Mouse (Mus musculus) induced T-regulatory cell, adult 2 months (primary cell): ENCODE data around the gene Gm5134.
"Not testable (repeated sequence)": the region's sequence is repeated elsewhere in the genome, so short reads cannot be mapped to it uniquely, and the experiment has no call there.

Experiments
- DNase-seq: peaks from one replicate; pipeline ENCODE4 v3.0.0-alpha.2; 2012; ENCODE audit warnings: low read depth

Gm5134 gene

DNA sequence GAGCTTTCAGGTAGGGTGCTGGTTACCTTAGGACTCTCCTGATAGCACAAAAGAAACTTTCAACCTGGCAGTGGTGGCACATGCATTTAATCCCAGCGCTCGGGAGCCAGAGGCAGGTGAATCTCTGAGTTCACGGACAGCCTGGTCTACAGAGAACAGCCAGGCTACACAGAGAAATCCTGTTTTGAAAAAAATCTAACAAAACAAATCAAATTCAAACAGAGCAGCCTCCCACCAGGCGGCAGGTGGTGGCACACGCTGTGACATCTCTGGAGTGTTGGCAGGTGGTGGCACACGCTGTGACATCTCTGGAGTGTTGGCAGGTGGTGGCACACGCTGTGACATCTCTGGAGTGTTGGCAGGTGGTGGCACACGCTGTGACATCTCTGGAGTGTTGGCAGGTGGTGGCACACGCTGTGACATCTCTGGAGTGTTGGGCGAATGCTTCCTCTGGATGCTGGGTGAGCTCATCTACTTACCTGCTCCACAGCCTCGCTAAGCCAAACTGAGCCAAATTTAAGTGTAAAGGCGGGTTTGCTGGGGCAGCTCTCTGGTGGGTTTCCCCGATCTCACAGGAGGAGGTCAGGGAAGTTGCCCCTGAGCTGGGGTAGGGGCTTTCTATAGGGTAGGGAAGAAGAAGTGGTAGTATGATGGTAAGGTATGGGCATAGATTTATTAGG, 40.4 kb downstream of the Gm5134 start:
- DNase-seq: not testable (repeated sequence)

DNA sequence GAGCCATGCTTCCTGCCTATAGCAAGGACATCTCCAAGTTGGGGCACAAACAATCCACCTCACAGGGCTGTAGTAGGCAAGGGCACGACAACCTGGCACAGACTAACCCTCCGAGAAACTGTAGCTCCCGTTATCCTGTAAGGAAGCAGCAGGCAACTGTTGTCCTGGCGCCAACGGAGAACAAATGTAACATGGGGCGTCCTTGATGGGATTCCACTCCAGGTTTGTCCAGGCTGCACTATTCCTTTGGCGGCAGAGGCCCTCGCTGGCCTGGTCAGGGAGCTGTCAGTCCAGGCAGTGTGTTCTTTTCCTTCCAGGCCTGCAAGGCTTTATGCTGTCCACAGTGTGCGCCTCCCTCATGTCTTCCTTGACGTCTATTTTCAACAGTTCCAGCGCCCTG, 41.1 kb downstream of the Gm5134 start:
- DNase-seq: no peak

DNA sequence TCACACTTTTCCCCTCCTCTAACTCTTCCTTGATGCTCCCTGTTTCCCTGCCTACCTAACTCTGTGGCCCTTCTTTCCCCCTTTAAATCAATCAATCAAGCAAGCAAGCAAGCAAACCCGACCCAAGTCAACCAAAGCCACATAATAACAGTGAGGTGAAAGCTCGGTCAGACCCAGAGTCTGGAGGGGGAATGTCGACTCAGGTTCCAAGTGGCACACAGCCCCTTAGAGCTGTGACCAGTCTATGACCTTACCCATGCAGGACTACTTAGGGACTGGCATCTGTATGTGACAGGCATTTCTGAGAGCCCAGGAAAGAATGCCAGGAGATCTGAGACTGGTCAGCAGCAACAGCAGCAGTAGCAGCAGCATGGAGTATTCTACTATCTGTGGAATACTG, 42.0 kb downstream of the Gm5134 start:
- no peak for DNase-seq

DNA sequence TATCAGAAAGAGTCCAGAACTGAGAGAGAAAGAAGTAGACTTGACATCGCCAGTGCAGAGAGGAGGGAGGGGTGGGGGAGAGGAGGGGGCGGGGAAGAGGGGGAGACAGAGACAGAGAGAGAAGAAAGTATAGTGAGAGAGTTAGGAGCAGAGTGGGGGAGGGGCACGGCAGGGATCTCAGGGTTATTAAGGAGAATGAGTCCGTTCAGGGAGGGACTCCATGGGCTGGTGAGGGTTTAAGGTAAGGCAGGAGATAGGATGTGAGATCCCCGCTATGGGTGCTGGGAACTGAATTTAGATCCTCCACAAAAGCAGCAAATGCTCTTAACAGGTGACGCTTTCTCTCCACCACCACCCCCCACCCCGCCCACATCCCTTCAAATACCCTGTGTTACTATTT, 46.8 kb downstream of the Gm5134 start:
- DNase-seq: no peak

DNA sequence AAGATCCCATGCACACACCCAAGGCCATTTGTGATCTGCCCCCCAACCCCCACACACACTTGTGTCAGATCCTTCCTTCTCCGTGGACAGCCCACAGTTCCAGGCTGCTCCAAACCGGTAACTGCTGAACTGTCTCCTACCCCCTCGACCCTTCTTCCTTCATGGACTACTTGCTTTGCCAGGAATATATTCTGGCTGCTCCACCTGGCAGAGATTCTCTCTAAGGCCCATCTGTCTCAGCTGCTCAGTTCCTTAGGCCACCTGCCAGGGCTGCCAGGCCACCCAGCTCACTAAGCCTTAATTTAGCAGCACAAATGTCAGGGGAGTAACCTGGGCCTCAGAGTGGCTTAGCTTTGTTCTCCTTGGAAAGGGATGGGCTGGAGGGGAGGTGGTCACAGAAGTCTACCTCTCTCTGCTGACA, 47.8 kb downstream of the Gm5134 start:
- no peak for DNase-seq

DNA sequence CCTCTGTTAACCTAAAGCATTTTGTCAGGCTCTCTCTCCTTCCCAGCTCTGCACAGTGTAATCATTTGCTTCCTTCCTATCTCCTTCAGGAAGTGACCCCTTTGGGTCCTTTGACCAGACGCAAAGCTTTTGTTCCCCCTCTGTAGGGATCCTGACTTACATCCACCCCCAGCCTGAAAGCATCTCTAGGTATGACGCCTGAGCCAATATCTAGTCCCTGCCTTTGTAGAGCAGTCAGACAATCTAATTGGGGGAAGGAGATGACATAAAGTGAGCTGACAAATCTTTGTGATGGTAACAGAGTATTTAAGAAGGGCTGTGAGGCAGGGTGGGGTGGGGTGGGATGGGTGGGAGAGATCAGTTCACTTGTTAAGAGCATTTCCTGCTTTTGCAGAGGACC, 48.3 kb downstream of the Gm5134 start:
- no peak for DNase-seq

DNA sequence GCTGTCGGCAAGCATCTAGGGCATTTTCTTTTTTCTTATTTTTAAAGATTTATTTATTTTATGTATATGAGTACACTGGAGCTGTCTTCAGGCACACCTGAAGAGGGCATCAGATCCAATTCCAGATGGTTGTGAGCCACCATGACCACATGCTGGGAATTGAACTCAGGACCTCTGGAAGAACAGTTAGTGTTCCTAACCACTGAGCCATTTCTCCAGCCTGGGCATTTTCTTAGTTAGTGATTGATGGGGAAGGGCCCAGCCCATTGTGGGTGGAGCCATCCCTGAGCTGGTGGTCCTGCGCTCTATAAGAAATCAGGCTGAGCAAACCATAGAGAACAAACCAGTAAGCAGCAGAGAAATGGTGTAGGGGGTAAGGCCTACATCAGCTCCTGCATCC, 48.9 kb downstream of the Gm5134 start:
- DNase-seq: no peak

DNA sequence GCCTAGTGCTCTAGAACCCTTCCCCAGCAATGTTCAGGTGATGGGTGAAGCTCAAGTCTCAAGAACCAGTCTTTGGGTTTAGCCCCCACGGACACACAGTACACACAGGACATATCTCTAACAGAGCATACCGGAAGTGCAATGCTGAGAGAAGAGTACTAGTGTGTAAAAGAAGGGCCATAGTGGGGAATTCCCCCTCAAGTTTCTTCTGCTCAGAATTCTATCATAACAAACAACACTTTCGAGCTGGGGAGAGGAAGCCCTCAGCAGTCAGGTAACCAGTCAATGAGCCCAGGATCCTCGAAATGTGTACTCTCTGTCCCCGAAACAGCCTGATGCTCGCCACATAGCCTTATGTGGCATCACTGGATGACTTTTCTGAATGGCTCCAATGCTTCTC, 52.1 kb downstream of the Gm5134 start:
- DNase-seq: peak; percentile 73

DNA sequence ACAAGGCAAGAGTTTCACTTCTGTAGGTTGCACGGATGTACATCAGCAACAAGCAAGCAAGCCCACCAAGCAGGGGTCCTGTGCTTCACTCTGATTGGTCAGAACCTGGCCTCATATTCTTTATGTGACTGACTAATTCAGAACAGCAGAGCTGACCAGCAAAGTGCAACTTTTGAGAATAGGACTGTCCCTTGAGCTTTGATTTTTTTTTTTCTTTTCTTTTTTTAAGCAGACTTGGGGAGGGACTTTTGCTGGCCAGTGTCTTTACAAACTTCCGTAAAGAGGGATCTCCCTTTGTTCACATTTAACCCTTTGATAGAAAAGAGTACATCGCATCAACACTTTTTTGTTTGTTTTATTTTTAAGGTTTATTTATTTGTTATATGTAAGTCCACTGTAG, 55.5 kb downstream of the Gm5134 start:
- no peak for DNase-seq

DNA sequence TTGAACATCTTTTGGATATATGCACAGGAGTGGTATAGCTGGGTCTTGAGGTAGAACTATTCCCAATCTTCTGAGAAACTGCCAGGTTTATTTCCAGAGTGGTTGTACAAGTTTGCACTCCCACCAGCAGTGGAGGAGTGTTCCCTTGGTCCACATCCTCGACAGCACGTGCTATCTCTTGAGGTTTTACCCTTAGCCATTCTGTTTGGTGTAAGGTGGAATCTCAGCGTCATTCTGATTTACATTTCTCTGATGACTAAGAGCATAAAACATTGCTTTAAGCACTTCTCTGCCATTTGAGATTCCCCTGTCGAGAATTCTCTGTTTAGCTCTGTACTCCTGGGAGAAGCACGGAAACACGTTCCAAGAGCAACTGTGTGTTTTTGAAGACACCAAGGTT, 58.6 kb downstream of the Gm5134 start:
- no peak for DNase-seq

DNA sequence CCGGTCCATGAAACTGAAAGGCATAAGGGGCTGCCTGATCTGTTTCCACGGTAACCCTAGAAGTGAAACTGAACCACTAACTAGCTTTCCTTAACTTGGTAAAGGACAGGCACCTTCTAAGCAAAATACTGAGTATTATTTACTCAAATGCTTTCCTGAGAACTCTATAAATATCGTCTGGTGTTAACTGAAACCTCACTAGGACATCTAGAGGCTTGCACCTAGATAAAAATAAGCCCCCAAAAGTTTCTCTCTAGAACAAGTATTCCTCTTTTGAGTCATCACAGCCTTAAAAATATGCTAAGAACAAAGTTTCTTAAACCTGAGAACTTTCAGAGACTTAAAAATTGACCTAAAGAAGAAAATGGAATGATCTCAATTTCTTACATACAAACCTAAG, 62.6 kb downstream of the Gm5134 start:
- peak; percentile 33 for DNase-seq

DNA sequence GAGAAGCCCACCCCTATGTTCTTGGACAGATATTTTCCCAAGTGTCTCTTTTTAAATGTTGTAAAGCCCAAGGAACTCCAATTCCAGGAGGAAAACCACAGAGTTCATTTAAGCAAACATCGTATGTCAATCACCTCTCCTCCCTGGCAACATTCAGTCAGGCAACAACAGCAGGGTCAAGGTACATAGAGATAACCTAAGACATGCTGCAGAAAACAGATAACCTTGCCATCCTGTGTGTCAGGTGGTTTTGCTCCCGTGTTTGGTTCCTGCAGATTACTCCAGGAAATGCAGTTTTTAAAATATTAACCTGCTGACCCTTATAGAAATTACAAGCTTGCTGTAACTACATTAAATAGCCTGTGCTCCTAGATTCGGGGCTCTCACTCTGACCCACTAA, 67.4 kb downstream of the Gm5134 start:
- DNase-seq: no peak

DNA sequence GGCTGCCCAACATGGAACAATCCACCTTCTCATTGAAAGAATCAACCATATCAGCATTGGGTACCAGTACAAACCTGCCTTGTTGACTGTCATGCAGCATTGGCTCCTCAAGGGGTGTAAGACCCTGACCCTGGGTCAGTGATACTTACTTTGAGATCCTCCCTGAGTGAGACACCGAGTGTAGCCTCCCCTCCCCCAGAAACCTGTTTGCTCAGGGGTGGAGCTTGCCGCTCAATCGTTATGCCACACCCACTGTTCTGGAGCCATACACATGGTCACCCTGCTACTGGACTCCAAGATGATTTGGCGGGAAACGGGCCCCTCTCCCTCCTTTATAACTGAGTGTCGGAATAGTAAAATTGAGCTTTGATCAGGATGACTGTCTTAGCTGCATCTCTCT, 69.6 kb downstream of the Gm5134 start:
- no peak for DNase-seq

DNA sequence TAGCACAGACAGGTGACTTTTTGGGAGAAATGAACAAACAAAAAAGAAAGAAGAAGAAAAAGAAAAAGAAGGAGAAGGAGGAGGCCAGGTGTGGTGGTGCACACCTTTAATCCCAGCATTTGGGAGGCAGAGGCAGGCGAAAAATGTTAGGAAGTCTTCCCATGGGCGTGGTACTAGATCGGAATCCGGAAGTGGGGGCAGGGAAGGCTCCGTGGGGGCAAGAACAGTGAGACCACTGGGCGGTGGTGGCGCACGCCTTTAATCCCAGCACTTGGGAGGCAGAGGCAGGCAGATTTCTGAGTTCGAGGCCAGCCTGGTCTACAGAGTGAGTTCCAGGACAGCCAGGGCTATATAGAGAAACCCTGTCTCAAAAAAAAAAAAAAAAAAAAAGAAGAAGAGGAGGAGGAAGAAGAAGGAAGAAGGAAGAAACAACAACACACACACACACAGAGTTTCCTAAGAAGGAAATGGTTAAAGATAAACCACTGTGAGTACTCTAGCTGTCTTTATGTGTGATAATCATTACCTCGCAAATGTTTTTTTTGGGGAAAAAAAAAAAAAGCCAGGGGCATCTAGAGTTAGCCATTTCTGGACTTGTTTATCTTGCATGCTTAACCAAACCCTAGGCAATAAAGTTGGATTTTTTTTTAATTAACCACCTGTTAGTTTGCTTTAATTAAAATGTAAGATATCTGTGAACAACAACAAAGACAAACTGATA, 71.3 kb downstream of the Gm5134 start:
- DNase-seq: no peak

DNA sequence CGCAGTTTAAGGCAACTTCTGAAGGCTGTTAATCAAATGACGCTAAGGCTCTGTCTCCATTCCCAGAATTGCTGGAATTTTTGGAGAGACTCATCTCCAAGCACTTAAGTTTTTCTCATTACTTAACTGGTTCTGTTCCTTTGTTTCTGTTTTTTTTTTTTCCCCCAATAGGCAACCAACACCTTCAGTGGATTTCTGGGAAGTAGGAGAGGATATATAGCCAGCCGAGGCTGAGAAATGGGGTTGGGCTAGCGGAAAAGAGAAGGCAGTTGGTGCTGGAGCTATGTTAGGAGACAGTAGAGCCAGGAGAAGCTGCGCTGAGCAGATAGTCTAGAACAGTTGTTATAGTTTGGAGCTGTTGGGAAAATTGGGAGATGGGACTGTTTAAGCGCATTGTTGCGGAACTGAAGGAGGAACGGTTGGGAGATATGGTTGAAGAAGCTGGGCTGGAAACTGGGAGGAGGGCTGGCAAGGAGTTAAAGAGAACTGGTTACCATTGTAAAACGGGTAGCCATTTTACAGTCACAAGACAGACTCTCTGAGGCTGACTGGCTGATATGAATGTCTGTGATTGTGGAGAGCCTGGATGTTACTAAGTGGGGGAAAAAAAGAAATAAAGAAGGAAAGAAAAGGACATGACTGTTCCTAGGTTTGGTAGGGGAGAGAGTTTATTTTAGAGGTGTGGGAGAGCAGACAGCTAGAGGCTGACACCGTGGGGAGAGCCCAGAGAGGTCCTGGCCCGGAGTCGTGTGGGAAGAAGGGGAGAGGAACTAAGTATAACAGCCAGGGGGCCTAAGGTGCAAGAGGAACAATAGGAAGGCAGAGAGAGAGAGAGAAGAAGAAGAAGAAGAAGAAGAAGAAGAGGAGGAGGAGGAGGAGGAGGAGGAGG, 73.1 kb downstream of the Gm5134 start:
- no peak for DNase-seq

DNA sequence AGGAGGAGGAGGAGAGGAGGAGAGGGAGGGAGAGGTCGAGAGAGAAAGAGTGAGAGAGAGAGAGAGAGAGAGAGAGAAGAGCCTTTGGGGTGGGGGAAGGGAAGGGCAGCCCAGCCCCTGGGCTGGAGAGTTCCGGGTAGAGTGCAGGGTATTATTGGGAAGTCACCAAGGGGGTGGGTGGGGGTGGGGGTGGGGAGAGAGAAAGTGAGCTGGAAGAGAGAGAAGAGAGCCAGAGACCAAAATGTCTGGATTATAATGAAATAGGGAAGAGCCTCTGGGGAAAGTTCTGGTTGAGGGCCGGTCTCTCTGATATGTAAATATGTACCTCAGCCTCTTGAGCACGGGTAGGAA, 73.7 kb downstream of the Gm5134 start:
- DNase-seq: no peak

DNA sequence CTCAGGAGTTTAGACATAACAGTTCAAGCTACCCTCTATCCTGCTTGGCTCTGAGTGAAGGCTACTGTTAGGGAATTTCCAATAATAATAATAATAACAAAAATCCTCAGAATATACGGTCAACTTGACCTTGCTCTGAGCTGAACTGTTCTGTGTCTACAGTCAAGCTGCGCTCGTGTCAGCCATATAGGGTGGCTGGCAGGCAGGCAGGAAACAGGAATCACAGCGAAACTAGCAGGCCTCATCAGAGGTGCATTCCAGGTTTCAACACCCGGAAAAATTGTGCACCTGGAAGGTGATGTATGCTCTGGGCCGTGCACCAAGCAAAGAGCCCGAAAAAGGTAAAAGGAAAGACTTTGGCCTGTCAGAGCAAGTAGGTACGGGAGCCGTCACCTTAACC, 74.1 kb downstream of the Gm5134 start:
- DNase-seq: no peak

DNA sequence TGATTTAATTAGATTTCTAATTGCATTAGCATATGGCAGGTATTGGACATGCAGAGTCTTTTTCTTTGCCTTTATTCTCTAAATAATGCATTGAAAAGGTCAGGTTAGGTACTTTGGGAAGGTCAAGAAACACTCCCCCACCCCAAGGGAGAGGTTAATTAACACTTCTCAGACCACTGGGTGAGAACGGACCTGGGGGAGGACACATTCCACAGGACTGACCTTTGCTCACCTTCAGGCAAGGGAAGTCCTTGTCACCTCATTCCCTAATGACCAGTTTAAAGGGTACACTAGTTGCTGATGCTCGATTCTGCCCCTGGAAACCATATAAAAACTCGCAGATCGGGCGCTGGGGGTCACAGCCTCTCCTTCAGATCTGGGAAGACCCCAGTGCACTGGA, 75.0 kb downstream of the Gm5134 start:
- no peak for DNase-seq

DNA sequence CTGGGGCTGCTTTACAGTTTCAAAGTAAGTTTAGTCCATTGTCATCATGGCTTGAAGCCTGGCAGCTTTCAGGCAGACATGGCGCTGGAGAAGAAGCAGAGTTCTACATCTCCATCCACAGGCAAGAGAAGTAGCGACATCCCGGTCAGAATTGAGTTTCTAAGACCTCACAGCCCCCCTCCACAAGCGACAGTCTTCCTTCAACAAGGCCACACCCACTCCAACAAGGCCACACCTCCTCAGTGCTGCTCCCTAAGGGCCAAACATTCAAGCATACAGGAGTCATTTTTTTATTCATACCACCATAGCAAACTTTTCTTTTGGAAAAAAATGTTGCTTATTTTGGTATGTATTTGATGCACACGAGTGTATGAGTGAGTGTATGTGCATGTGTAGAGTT, 76.2 kb downstream of the Gm5134 start:
- peak; percentile 42 for DNase-seq

DNA sequence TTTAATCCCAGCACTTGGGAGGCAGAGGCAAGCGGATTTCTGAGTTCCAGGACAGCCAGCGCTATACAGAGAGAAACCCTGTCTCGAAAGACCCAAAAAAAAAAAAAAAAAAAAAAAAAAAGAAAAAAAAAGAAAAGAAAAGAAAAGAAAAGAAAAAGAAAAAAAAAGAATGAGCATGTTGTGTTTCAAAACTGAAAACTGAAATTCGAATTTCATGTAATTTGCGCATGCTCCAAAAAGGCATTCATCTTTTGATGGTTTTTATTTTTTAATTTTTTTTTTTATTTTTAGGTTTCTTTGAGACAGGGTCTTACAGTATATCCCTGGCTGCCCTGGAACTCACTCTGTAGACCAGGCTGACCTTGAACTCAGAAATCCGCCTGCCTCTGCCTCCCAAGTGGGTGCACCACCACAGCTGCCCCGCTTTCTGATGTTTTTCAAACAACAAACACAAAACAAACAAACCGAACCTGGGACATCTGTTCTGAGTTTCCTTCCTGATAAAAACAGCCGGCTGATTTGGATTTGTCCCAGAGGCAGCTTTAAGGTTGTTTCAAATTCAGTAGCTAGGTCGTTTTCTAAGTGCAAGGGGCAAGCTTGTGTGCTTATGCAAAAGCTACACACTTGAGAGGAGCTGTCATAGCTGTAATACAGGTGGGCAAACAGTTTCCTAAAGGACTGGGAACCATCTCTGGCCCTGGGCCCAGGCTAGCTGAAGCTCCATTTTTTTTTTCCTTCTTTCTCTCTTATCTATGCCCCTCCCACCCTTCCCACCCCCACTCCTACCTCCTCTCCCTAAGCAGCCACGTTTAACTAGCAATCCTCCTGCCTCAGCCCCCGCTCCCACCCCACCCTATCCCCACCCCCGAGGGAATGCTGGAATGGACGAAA, 77.4 kb downstream of the Gm5134 start:
- DNase-seq: no peak

DNA sequence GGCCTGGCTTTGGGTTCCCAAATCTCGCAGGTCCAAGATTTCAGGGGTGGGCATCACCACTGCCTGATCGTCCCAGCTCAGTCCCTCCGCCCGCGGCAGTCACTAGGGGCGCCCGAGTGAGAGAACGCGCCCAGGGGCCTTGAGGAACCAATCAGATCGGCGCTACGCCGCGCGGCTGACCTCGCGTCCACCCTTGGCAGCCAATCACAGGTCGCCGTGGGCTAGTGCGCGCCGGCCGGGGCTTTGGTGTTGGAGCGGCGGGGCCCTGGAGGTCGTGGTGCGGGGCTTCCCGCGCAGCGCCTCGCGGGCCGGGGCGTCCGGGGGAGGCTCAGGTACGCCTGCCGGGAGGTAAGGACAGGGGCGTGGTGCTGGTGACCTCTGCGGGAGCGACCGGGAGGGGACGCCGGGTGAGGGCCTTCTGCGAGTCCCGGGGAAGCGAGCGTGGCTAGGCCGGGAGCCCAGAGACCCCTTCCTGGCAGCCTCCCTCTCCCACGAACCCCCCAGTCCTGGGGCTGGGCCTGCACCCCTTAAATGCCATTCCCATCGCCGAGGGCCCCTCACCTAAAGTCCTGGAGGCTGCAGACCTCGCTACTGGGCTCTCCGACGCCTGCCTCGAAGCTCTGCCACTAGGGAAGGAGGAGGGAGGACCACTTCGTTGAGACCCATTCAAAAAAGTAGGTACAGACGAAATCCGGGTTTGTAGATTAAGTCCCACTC, 78.2 kb downstream of the Gm5134 start, which contains the start of gene Zfp280b:
Zfp280b (plus strand) TSS at position 249 of the 717 bp plus-strand sequence.
- peak; percentile 95 for DNase-seq
